Mouse (Mus musculus): ENCODE results near the gene 1700001L19Rik.

1700001L19Rik gene

GRCm38 (mm10) chr13:68607652-68608405 lies 10.6 kb downstream of the 1700001L19Rik start:
- DNase-seq (ENCODE audit: low spot score in 2 of 2) = no peak

- no peak for DNase-seq (ENCODE audit: low spot score in 2 of 2)
These were observed 25.6 kb downstream of the 1700001L19Rik start for GRCm38 (mm10) chr13:68622792-68623191.

- DNase-seq (ENCODE audit: low spot score in 2 of 2) = no peak
These were observed 29.8 kb downstream of the 1700001L19Rik start for GRCm38 (mm10) chr13:68627041-68627440.

- DNase-seq (ENCODE audit: low spot score in 2 of 2) = no peak
These were observed 45.6 kb downstream of the 1700001L19Rik start for GRCm38 (mm10) chr13:68642786-68643185.

Data from spleen, postnatal 14 days (tissue).